Mouse (Mus musculus): ENCODE measurements around the gene Wfdc2. TPM values are rescaled to one million over a fixed set of nuclear protein-coding genes. Genes with fewer than 3 reads are reported as not detected.

Wfdc2 gene
- polyA plus RNA-seq, 1 experiment = 0.51 TPM

DNA sequence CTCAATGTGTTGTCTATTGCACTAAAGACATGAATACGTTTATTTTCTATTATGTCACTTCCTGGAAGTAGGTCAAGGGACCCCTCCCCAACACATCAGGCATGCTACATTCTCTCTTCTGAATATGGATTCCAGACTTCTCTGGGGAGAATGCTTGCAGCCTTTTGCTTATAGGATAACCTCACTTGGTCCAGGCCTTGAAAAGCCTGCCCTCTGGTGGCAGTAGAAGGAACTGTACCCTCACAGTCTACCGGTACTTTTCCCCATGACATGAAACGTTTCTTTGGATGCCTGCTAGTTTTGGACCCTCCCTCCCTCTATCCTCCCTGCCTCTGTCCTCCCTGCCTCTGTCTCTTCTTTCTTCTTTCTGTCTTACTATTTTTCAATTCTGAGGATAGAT, 31.0 kb upstream of the Wfdc2 start:
- H3K36me3 ChIP-seq (ENCODE audit: control insufficient read depth, insufficient read depth, low read length) = no peaks in the 10 kb centered on the region
- TF ChIP-seq CTCF (IDR thresholded peaks at IDR 0.05; ENCODE audit: control insufficient read depth, insufficient read depth, insufficient replicate concordance, low read depth, low read length) (peak; percentile 49; the same call in 1 of the 2 replicates), POLR2A (IDR thresholded peaks at IDR 0.05; ENCODE audit: control insufficient read depth, low read depth, low read length) (no peak)
- no peaks in the 10 kb centered on the region; the same call in 1 of the 2 replicates for H3K4me1 ChIP-seq (ENCODE audit: control insufficient read depth, insufficient read depth, low read length)
- H3K27ac ChIP-seq (ENCODE audit: control insufficient read depth, insufficient read depth, low read depth, low read length) = no peak overlapping the region
- H3K27me3 ChIP-seq (ENCODE audit: control insufficient read depth, insufficient read depth, low read length) = no peaks in the 10 kb centered on the region
- no peak overlapping the region for H3K4me3 ChIP-seq (ENCODE audit: control insufficient read depth, low read depth, low read length)

DNA sequence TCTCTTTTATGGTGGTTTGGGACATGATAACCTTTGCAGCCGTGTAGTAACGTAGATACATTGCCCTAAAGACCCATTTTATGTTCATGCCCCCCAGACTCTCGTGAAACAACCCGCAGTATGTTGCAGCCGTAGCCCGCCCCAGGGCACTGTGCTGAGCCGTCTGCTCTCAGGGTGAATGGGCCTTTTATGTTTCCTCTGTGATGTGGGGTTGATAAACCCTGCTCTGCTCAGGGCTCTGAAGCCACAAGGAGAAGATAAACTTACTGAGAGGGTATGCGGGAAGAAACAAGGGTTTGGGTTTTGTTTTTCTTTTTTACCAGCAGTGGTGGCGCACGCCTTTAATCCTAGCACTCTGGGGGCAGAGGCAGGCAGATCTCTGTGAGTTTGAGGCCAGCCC, 27.9 kb upstream of the Wfdc2 start:
- Histone ChIP-seq H3K36me3 (ENCODE audit: control insufficient read depth, insufficient read depth, low read length) (no peaks in the 10 kb centered on the region), H3K27me3 (ENCODE audit: control insufficient read depth, insufficient read depth, low read length) (no peaks in the 10 kb centered on the region), H3K27ac (ENCODE audit: control insufficient read depth, insufficient read depth, low read depth, low read length) (no peak overlapping the region), H3K4me1 (ENCODE audit: control insufficient read depth, insufficient read depth, low read length) (no peaks in the 10 kb centered on the region; the same call in 1 of the 2 replicates), H3K4me3 (ENCODE audit: control insufficient read depth, low read depth, low read length) (no peak overlapping the region)
- TF ChIP-seq CTCF (IDR thresholded peaks at IDR 0.05; ENCODE audit: control insufficient read depth, insufficient read depth, insufficient replicate concordance, low read depth, low read length) (no peak), POLR2A (IDR thresholded peaks at IDR 0.05; ENCODE audit: control insufficient read depth, low read depth, low read length) (no peak)

DNA sequence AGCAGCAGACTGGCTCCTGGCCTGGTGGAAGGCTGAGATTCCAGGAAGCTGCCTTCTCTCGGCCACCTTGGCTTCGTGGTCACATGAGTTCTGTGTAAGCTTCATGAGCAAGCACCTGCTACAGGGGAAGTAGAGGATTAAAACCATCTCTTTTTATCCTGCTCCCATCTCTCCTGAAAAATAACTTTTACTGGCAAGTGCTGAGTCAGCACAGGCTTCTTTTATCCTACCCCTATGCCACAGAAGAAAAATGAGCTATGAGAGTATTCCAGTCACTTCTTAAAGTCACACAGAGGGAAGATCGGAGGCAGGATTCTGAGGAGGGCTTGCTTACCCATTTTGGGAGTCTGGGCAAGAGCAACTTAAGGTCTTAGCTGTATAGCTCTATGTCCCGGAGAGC, 25.2 kb upstream of the Wfdc2 start:
- Histone ChIP-seq H3K27me3 (ENCODE audit: control insufficient read depth, insufficient read depth, low read length) (no peaks in the 10 kb centered on the region), H3K4me3 (ENCODE audit: control insufficient read depth, low read depth, low read length) (no peak overlapping the region), H3K4me1 (ENCODE audit: control insufficient read depth, insufficient read depth, low read length) (no peaks in the 10 kb centered on the region; the same call in 1 of the 2 replicates), H3K27ac (ENCODE audit: control insufficient read depth, insufficient read depth, low read depth, low read length) (no peak overlapping the region), H3K36me3 (ENCODE audit: control insufficient read depth, insufficient read depth, low read length) (no peaks in the 10 kb centered on the region)
- TF ChIP-seq CTCF (IDR thresholded peaks at IDR 0.05; ENCODE audit: control insufficient read depth, insufficient read depth, insufficient replicate concordance, low read depth, low read length) (no peak), POLR2A (IDR thresholded peaks at IDR 0.05; ENCODE audit: control insufficient read depth, low read depth, low read length) (no peak)

DNA sequence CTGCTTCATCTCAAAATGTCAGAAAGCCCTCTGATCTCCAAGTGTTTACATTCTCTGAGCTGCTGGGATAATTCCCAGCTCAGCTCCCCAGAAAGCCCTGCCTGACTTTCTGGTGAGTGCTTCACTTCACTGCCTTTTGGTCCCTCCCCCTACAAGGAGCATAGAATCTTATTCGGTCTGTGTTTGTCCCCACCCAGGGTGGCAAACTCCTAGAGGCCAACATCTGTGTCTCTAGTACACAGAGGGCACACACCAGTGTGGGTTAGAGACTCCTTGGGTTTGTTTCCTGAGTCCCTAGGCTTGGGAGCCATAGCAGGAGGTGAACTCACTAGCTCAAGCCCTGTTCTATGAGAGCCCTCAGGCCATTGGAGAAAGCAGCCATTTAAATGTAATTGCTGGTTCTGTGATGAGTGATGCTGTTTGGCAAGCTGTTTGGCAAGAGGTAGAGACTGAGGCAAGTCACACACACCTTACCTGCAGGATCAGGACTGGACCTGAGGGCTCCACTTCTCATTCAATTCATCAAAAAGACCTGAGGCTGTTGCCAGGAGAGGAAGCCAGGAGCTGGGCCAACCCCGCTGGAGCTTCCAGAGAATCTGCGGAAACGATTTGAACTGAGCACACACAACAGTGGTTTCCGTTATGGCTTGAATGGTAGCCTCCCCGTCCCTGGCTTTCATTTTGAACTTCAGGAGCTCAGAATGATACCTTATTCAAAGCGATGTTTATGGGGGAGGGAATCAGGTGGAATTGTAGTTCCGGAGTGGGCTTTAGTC, 21.4 kb upstream of the Wfdc2 start:
- Histone ChIP-seq H3K27me3 (ENCODE audit: control insufficient read depth, insufficient read depth, low read length) (no peaks in the 10 kb centered on the region), H3K36me3 (ENCODE audit: control insufficient read depth, insufficient read depth, low read length) (no peaks in the 10 kb centered on the region), H3K4me3 (ENCODE audit: control insufficient read depth, low read depth, low read length) (no peak overlapping the region), H3K4me1 (ENCODE audit: control insufficient read depth, insufficient read depth, low read length) (no peaks in the 10 kb centered on the region), H3K27ac (ENCODE audit: control insufficient read depth, insufficient read depth, low read depth, low read length) (no peak overlapping the region)
- TF ChIP-seq CTCF (IDR thresholded peaks at IDR 0.05; ENCODE audit: control insufficient read depth, insufficient read depth, insufficient replicate concordance, low read depth, low read length) = no peak
- TF ChIP-seq POLR2A (IDR thresholded peaks at IDR 0.05; ENCODE audit: control insufficient read depth, low read depth, low read length) = no peak

DNA sequence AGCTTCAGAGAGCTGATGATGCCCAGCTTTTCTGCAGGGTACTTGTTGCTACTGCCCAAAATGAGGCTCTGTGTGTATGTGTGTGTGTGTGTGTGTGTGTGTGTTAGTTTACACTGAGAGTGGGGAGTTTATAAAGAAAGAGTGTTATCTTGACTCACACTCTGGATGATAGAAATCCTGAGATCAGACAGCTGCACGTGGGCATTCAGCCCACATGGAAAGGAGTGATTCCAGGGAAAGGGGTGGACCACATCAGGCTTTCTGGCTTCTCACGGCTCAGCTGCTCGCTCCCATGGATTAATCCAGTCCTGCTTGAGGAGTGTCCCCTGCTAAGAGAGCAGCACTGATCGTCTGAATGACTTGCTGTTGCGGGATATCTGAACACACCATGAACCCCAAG, 20.1 kb upstream of the Wfdc2 start:
- Histone ChIP-seq H3K4me3 (ENCODE audit: control insufficient read depth, low read depth, low read length) (no peak overlapping the region), H3K27ac (ENCODE audit: control insufficient read depth, insufficient read depth, low read depth, low read length) (no peak overlapping the region), H3K36me3 (ENCODE audit: control insufficient read depth, insufficient read depth, low read length) (no peaks in the 10 kb centered on the region), H3K4me1 (ENCODE audit: control insufficient read depth, insufficient read depth, low read length) (no peaks in the 10 kb centered on the region), H3K27me3 (ENCODE audit: control insufficient read depth, insufficient read depth, low read length) (no peaks in the 10 kb centered on the region)
- TF ChIP-seq CTCF (IDR thresholded peaks at IDR 0.05; ENCODE audit: control insufficient read depth, insufficient read depth, insufficient replicate concordance, low read depth, low read length) (no peak), POLR2A (IDR thresholded peaks at IDR 0.05; ENCODE audit: control insufficient read depth, low read depth, low read length) (no peak)

DNA sequence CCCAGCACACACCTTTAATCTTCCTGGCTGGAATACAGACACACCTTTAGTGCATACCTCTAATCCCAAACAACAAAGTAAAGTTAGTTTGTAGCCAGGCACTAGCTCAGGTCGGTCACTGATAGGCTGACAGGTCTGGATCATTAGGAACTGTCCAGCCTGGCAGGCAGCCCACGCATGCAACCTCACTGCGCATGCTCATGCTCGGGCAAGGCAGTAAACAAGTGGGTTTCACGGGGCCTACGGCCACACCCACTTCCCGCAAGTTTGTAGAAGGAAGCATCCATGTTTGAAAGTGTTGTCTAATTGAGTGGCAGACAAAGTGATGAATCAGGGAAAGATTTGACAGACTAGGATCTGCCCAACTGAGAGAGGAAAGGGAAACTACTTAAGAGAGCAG, 19.6 kb upstream of the Wfdc2 start:
- no peak overlapping the region for H3K4me3 ChIP-seq (ENCODE audit: control insufficient read depth, low read depth, low read length)
- H3K4me1 ChIP-seq (ENCODE audit: control insufficient read depth, insufficient read depth, low read length) = no peaks in the 10 kb centered on the region
- H3K27ac ChIP-seq (ENCODE audit: control insufficient read depth, insufficient read depth, low read depth, low read length) = no peak overlapping the region
- no peaks in the 10 kb centered on the region for H3K36me3 ChIP-seq (ENCODE audit: control insufficient read depth, insufficient read depth, low read length)
- no peaks in the 10 kb centered on the region for H3K27me3 ChIP-seq (ENCODE audit: control insufficient read depth, insufficient read depth, low read length)
- no peak for TF ChIP-seq CTCF (IDR thresholded peaks at IDR 0.05; ENCODE audit: control insufficient read depth, insufficient read depth, insufficient replicate concordance, low read depth, low read length)
- no peak for TF ChIP-seq POLR2A (IDR thresholded peaks at IDR 0.05; ENCODE audit: control insufficient read depth, low read depth, low read length)

DNA sequence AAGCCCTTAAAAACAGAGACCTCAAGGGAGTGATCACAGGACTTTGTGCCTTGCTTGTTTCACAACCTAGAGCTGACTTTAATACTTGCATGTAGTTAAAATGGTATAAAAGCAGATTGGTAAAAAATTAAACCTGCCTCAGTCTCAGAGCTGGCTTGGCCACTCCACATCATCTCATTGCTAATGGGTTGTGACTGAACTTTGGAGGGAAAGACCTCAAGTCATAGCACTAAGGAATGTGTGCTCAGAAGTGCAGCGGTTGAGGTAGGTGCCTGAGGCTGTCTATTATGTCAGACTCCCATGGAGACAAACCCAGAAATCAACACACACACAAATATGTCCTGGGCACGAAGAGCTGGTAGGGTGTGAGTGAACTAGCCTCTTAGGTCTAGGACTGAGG, 18.5 kb upstream of the Wfdc2 start:
- Histone ChIP-seq H3K27ac (ENCODE audit: control insufficient read depth, insufficient read depth, low read depth, low read length) (no peak overlapping the region), H3K27me3 (ENCODE audit: control insufficient read depth, insufficient read depth, low read length) (no peaks in the 10 kb centered on the region), H3K4me3 (ENCODE audit: control insufficient read depth, low read depth, low read length) (no peak overlapping the region), H3K36me3 (ENCODE audit: control insufficient read depth, insufficient read depth, low read length) (no peaks in the 10 kb centered on the region), H3K4me1 (ENCODE audit: control insufficient read depth, insufficient read depth, low read length) (no peaks in the 10 kb centered on the region)
- TF ChIP-seq POLR2A (IDR thresholded peaks at IDR 0.05; ENCODE audit: control insufficient read depth, low read depth, low read length) (no peak), CTCF (IDR thresholded peaks at IDR 0.05; ENCODE audit: control insufficient read depth, insufficient read depth, insufficient replicate concordance, low read depth, low read length) (no peak)

Measured in testis, adult 2 months (tissue).